Mouse (Mus musculus): ENCODE data around the gene Prrt3. TPM values are rescaled to one million over a fixed set of nuclear protein-coding genes. Genes with fewer than 3 reads are reported as not detected.

Prrt3 gene
- polyA plus RNA-seq, 1 experiment = 0.18 TPM

- DNase-seq (ENCODE audit: low spot score) = no peak
Measured at GRCm38 (mm10) chr6:113451839-113452238, 49.9 kb downstream of the Prrt3 start.

GRCm38 (mm10) chr6:113447639-113448038 lies 54.1 kb downstream of the Prrt3 start:
- DNase-seq (ENCODE audit: low spot score) = no peak

- DNase-seq (ENCODE audit: low spot score) = no peak
Measured at GRCm38 (mm10) chr6:113444207-113444965, 57.3 kb downstream of the Prrt3 start.

Other genes with a start within 250 kb of the Prrt3 start
- gene Cpne9, start 219.6 kb downstream of the Prrt3 start, polyA plus RNA-seq (2012; rRNA removed) = 0.03 and 0.18 TPM in 2 replicates
- 18.3 and 19.7 TPM in 2 replicates for gene Brpf1, start 194.8 kb downstream of the Prrt3 start, polyA plus RNA-seq (2012; rRNA removed)
- gene Ogg1, start 175.0 kb downstream of the Prrt3 start, polyA plus RNA-seq (2012; rRNA removed) = 16.3 and 19.1 TPM in 2 replicates
- gene Camk1, start 157.9 kb downstream of the Prrt3 start, polyA plus RNA-seq (2012; rRNA removed) = 71.5 and 80.8 TPM in 2 replicates
- 36.3 and 38.5 TPM in 2 replicates for gene Tada3, start 124.0 kb downstream of the Prrt3 start, polyA plus RNA-seq (2012; rRNA removed)
- gene Arpc4, start 123.8 kb downstream of the Prrt3 start, polyA plus RNA-seq (2012; rRNA removed) = 116 TPM in 2 replicates
- 6.3 and 8.5 TPM in 2 replicates for gene Ttll3, start 112.7 kb downstream of the Prrt3 start, polyA plus RNA-seq (2012; rRNA removed)
- 11.8 and 17.3 TPM in 2 replicates for gene Rpusd3, start 82.6 kb downstream of the Prrt3 start, polyA plus RNA-seq (2012; rRNA removed)
- 31.0 and 68.5 TPM in 2 replicates for gene Cidec, start 66.2 kb downstream of the Prrt3 start, polyA plus RNA-seq (2012; rRNA removed)
- gene Jagn1, start 59.4 kb downstream of the Prrt3 start, polyA plus RNA-seq (2012; rRNA removed) = 54.5 and 61.3 TPM in 2 replicates
- 71.8 and 87.7 TPM in 2 replicates for gene Il17re, start 43.4 kb downstream of the Prrt3 start, polyA plus RNA-seq (2012; rRNA removed)
- 62.5 and 65.3 TPM in 2 replicates for gene Il17rc, start 30.5 kb downstream of the Prrt3 start, polyA plus RNA-seq (2012; rRNA removed)
- 46.1 and 58.4 TPM in 2 replicates for gene Creld1, start 18.6 kb downstream of the Prrt3 start, polyA plus RNA-seq (2012; rRNA removed)
- 82.4 and 83.8 TPM in 2 replicates for gene Emc3, start 29.7 kb upstream of the Prrt3 start, polyA plus RNA-seq (2012; rRNA removed)
- 4.7 and 5.8 TPM in 2 replicates for gene Fancd2, start 29.8 kb upstream of the Prrt3 start, polyA plus RNA-seq (2012; rRNA removed)
- gene Fancd2os, start 98.8 kb upstream of the Prrt3 start, polyA plus RNA-seq (2012; rRNA removed) = not detected in 2 replicates
- gene Brk1, start 102.8 kb upstream of the Prrt3 start, polyA plus RNA-seq (2012; rRNA removed) = 176 and 195 TPM in 2 replicates
- gene Vhl, start 122.0 kb upstream of the Prrt3 start, polyA plus RNA-seq (2012; rRNA removed) = 14.9 and 22.5 TPM in 2 replicates
- 69.3 and 91.4 TPM in 2 replicates for gene Irak2, start 136.5 kb upstream of the Prrt3 start, polyA plus RNA-seq (2012; rRNA removed)
- gene Tatdn2, start 195.1 kb upstream of the Prrt3 start, polyA plus RNA-seq (2012; rRNA removed) = 29.3 and 31.7 TPM in 2 replicates
- 0.15 and 0.23 TPM in 2 replicates for gene Ghrl, start 217.9 kb upstream of the Prrt3 start, polyA plus RNA-seq (2012; rRNA removed)
- gene Sec13, start 238.8 kb upstream of the Prrt3 start, polyA plus RNA-seq (2012; rRNA removed) = 142 and 199 TPM in 2 replicates

Measured in urinary bladder, adult 2 months (tissue).